In genomic region chr5:148909402-148909801, GRCm38 (mm10) we compare ENCODE assay signal across 9 mouse cellular contexts. TPM values are rescaled to one million over a fixed set of nuclear protein-coding genes. Genes with fewer than 3 reads are reported as not detected.
DNase-seq lines count a peak whose midpoint lies in the region; ATAC-seq and TF ChIP-seq lines count a peak whose summit lies in the region.
"Had no signal": no experiment of that assay in that cellular context is flagged by ENCODE, and none has a peak within 500 bp of the region (broad histone marks: within the 10 kb centered on the region; RNA-seq: fewer than 3 reads in every experiment).

No protein-coding gene starts in this region.

- 10% methylated on average over 6 of the region's 6 CpGs for WGBS in hindbrain, postnatal 0 days

- H3K4me3 ChIP-seq in embryonic fibroblast, embryonic 13.5 days (ENCODE audit: insufficient read depth, low read length), result no peak overlapping the region
- H3K4me3 ChIP-seq in hindbrain, postnatal 0 days (ENCODE audit: low read length), result no peak overlapping the region
- H3K4me3 ChIP-seq: stomach, embryonic 15.5 days had no signal

- peak; percentile 50; the same call in 1 of the 2 replicates for TF ChIP-seq CTCF in embryonic fibroblast, embryonic 13.5 days (IDR thresholded peaks at IDR 0.05; ENCODE audit: borderline replicate concordance, insufficient read depth, low read length)
- peak; percentile 69 for TF ChIP-seq CTCF in hindbrain, postnatal 0 days (IDR thresholded peaks at IDR 0.05; ENCODE audit: low read depth)

- no peak overlapping the region for H3K27ac ChIP-seq in embryonic fibroblast, embryonic 13.5 days (ENCODE audit: insufficient read depth, low read length)
- peak overlapping the region; percentile 62; the same call in 1 of the 2 replicates for H3K27ac ChIP-seq in hindbrain, postnatal 0 days
- H3K27ac ChIP-seq: stomach, embryonic 15.5 days had no signal

- no peaks in the 10 kb centered on the region; the same call in 1 of the 2 replicates for H3K36me3 ChIP-seq in hindbrain, postnatal 0 days (ENCODE audit: insufficient read depth, low read length)
- H3K36me3 ChIP-seq: stomach, embryonic 15.5 days had no signal

- peak; percentile 19 for DNase-seq in left cerebral cortex, postnatal 4 days
- DNase-seq in left cerebral cortex, adult 11 months (ENCODE audit: low spot score), result no peak
- DNase-seq in hindbrain, postnatal 0 days (ENCODE audit: low spot score), result peak; percentile 56
- peak; percentile 12 for DNase-seq in lung, postnatal 14 days
- DNase-seq in left cerebral cortex, adult 18-20 months (ENCODE audit: low spot score in 2 of 2), result no peak
- DNase-seq in spleen, adult 18-20 months, result no peak

- TF ChIP-seq POLR2A in embryonic fibroblast, embryonic 13.5 days (IDR thresholded peaks at IDR 0.05; ENCODE audit: low read depth, low read length), result no peak

- no peak overlapping the region for H3K4me2 ChIP-seq in hindbrain, postnatal 0 days (ENCODE audit: low read depth, low read length)
- H3K4me2 ChIP-seq: stomach, embryonic 15.5 days had no signal

- H3K9me3 ChIP-seq in hindbrain, postnatal 0 days (ENCODE audit: low read length), result no peaks in the 10 kb centered on the region
- H3K9me3 ChIP-seq: stomach, embryonic 15.5 days had no signal

- intact Hi-C loops in left cerebral cortex, postnatal 4 days (cut with DNase I), result loop anchor here (10.0 kb wide), 1 partner anchor 145 kb away; no protein-coding TSS in a partner anchor

- no peaks in the 10 kb centered on the region for H3K27me3 ChIP-seq in hindbrain, postnatal 0 days (ENCODE audit: insufficient read depth, low read length)
- H3K27me3 ChIP-seq: stomach, embryonic 15.5 days had no signal

- H3K4me1 ChIP-seq in embryonic fibroblast, embryonic 13.5 days (ENCODE audit: control insufficient read depth, insufficient read depth, low read length), result no peaks in the 10 kb centered on the region
- H3K4me1 ChIP-seq in hindbrain, postnatal 0 days (ENCODE audit: insufficient read depth, low read length), result no peaks in the 10 kb centered on the region

- ATAC-seq in hindbrain, postnatal 0 days, result no peak
- no peak for ATAC-seq in inflammation-experienced regulatory T-cells, adult 6 months

- H3K9ac ChIP-seq in hindbrain, postnatal 0 days (replicated peaks; ENCODE audit: low read length), result no peak overlapping the region
- H3K9ac ChIP-seq: stomach, embryonic 15.5 days had no signal

RNA-seq across cellular contexts. Expression of gene Katnal1, which starts 19.7 kb away (rescaled TPM):
- 10 to 100 TPM; 53.5 to 57.3 TPM for total RNA-seq in left cerebral cortex, postnatal 4 days (2021)
- 18.4 and 19.2 TPM in 2 replicates for polyA plus RNA-seq in embryonic fibroblast, embryonic 13.5 days (2011; ENCODE audit: insufficient read length, low read depth, missing spikeins)
- 33.7 and 34.3 TPM in 2 replicates for total RNA-seq in hindbrain, postnatal 0 days (2014; rRNA removed)
- polyA plus RNA-seq in hindbrain, postnatal 0 days (2015; fragmentation: Nextera tagmentation; extraction: Ambion mirVana), result 23.8 and 28.1 TPM in 2 replicates
- 1 to 10 TPM; 2.1 to 3.7 (median 3.7) TPM for polyA plus RNA-seq in inflammation-experienced regulatory T-cells, adult 6 months (2017; shearing (Covaris generic))
- total RNA-seq in left cerebral cortex, adult 18-20 months (2021), result 10 to 100 TPM; 75.2 to 78.2 TPM

Comparison
In these comparisons a context has a peak if more than half of its experiments do, and no peak if none do; other contexts are left out.
1. DNase-seq: peak in left cerebral cortex, postnatal 4 days (single experiment), hindbrain, postnatal 0 days (single experiment) and lung, postnatal 14 days (single experiment); none in left cerebral cortex, adult 11 months (single experiment), left cerebral cortex, adult 18-20 months (0 of 2) and spleen, adult 18-20 months (0 of 2).